Mouse (Mus musculus): Measurements from ENCODE around the gene Exoc3l. TPM values are rescaled to one million over a fixed set of nuclear protein-coding genes. Genes with fewer than 3 reads are reported as not detected.

Exoc3l gene
- polyA plus RNA-seq, 1 experiment from 2014 or later: 11.7 TPM

DNA sequence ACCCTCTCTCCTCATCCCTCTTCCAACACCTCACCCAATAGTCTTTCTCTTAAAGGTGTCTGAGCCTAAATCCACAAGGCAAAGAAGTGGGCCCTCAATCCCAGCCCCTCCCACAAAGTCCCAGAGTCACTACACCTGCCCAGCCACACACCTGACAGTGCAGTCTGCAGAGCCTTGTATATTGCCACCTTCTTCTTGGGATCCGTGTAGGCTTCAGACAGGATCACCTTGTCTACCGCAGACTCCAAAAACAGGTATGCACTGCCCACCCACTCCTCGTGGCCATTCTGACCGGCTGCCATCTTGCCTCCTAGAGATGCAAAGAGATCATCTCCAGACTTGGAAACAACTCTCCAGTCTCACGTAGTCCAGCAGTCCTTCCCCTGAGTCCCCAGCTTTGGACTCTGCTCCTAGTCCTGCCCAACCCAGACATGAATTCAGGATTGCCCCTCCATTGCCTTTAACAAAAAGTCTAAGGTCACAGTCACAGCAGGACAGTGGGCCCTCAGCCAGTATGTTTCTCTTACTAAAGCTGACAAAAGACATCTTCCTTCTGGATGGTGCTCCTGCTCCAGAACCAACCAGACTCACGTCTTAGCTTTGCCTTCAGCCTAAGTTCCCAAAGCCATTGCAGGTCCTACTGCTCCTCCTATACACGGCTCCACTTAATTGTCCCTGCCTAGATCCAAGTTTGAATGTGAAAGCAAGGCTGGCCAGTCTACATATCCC lies 35.4 kb downstream of the Exoc3l start:
- Histone ChIP-seq H3K36me3 (no peaks in the 10 kb centered on the region), H3K27me3 (peaks cover 95% of the 10 kb centered on the region), H3K4me3 (replicated peaks) (no peak overlapping the region), H3K9ac (replicated peaks) (no peak overlapping the region), H3K9me3 (no peaks in the 10 kb centered on the region), H3K27ac (no peak overlapping the region), H3K4me2 (replicated peaks) (no peak overlapping the region), H3K4me1 (replicated peaks) (peaks cover 26% of the 10 kb centered on the region)
- 69% methylated on average over 7 of the region's 7 CpGs for WGBS
- ATAC-seq: no peak

DNA sequence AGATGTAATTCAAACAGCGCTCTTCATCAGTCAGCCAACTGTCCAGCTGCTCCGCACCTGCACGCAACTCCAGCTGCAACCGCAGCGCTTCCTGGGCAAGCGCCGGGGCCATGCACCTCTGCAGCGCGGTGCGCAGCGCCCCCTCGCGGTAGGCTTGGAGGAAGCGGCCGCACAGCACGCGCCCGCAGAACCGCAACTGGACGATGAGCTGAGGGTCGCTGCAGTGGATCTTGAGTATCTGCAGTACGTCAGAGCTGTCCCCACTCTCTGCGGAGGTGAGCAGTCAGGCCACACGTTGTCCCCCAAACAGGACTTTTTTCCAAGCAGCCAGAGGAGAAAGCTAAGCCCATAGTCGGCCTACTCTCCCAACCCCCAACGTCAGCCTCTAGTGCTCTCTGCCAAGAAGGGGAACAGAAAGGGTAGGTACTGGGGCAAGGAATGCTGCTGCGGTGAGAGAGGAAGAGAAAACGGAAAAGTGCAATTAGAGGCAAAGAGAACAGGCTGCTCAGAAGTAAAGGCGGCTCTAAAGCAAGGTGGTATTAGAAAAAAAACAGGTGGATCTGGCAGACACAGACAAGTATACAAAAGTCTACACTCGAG lies 36.1 kb downstream of the Exoc3l start:
- H3K27me3 ChIP-seq: peaks cover 95% of the 10 kb centered on the region
- peaks cover 28% of the 10 kb centered on the region for H3K4me1 ChIP-seq (replicated peaks)
- no peak overlapping the region for H3K27ac ChIP-seq
- peak; percentile 68 for ATAC-seq
- peak overlapping the region; percentile 66 for H3K4me2 ChIP-seq (replicated peaks)
- H3K4me3 ChIP-seq (replicated peaks): peak overlapping the region; percentile 39
- peak overlapping the region; percentile 49 for H3K9ac ChIP-seq (replicated peaks)
- no peaks in the 10 kb centered on the region for H3K36me3 ChIP-seq
- WGBS: 3% methylated on average over 30 of the region's 30 CpGs
- no peaks in the 10 kb centered on the region for H3K9me3 ChIP-seq

DNA sequence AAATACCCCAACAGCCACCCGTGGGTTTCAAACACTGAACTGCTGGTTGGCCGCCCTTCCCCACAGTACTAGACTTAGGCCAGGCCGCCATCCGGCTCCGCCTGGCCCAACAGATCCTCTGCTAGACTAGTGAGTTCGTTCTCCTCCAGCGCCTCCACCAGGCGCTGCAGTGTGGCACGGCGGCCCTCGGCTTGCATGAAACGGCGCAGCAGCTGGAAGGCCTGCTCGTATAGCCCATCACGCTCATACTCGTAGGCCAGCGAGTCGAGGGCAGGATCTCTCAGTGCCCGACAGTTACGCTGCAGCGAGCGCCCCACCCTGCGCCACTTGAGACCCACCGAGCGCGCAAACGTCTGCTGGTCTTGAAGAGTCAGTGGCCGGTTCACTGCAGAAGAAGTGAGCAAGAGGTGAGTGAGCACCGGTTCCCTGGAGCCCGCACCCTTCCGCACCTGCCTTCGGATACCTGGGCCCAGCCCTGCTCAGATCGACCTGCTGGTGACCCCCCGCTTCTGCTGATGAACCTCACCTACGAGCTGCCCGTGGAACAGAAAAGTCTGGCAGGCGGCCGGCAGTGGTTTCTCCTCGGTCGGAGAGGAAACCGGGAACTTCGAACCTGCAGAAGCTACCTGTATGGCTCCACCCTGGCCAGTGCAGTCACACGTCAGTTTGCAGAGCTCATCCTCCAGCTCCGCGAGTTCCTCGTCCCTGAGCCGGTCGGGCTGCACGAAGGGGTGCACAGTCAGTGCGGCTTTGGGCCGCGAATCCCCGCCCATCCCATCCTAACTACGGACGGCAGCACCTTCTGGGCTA lies 36.8 kb downstream of the Exoc3l start:
- Histone ChIP-seq H3K36me3 (no peaks in the 10 kb centered on the region), H3K9ac (replicated peaks) (peak overlapping the region; percentile 49), H3K4me2 (replicated peaks) (peak overlapping the region; percentile 66), H3K9me3 (no peaks in the 10 kb centered on the region), H3K27ac (no peak overlapping the region), H3K27me3 (peaks cover 91% of the 10 kb centered on the region), H3K4me1 (replicated peaks) (peaks cover 28% of the 10 kb centered on the region), H3K4me3 (replicated peaks) (peak overlapping the region; percentile 39)
- WGBS: 2% methylated on average over 55 of the region's 55 CpGs
- peak; percentile 59 for ATAC-seq

DNA sequence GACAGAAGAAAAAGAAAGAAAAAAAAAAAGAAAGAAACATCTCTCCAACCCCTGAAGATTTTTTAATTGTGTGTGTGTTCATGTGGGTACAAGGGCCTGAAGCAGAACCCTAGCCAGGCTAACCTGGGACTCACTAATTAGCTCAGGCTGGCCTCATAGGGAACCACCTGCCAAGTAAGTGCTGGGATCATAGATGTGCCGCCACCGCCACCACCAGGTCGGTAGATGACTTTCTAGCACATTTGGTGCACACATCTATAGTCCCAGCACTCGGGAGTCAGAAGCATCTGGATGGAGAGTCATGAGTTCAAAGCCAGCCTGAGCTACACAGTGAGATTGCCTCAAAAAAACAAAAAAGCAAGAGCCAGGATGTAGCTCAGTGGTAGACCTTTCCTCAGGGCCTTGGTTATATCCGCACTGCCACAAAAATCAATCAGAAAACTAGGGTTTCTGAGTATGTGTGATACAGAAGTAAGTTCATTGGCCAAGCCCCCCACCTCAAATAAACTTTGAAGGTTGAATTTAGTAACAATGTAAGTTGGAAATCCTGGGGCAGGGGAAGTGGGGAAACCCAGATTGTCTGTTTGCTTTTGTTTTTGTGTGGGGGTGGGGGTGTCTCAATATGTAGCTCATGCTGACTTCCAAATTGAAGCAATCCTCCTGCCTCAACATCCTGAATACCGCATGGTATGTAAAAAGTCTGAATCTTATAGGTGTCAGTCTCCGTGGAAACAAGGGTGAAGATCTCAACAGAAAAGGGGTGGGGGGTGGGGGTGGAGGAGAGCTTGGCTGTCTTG lies 38.4 kb downstream of the Exoc3l start:
- peaks cover 32% of the 10 kb centered on the region for H3K4me1 ChIP-seq (replicated peaks)
- ATAC-seq: no peak
- peaks cover 78% of the 10 kb centered on the region for H3K27me3 ChIP-seq
- no peaks in the 10 kb centered on the region for H3K36me3 ChIP-seq
- H3K9ac ChIP-seq (replicated peaks): no peak overlapping the region
- no peak overlapping the region for H3K4me2 ChIP-seq (replicated peaks)
- 64% methylated on average over 7 of the region's 7 CpGs for WGBS
- no peak overlapping the region for H3K27ac ChIP-seq
- no peak overlapping the region for H3K4me3 ChIP-seq (replicated peaks)
- H3K9me3 ChIP-seq: no peaks in the 10 kb centered on the region

DNA sequence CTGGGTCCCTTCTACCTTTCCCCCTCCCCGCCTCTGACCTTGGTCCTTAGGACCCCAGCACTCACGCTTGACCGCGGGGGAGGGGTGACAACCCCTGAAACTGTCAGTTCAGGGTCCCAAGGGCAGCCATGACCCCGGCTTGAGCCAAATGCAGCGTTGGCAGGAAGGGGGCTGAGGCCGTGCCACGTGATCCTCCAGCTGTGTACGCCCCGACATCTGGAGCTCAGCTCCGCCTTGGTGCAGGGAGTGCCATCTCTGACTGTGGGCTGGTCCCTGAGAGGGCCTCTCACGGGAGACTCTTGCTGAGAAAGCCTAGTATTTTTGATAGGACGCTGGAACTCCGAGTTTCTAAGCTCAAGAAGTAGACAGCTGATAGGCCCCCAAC lies 40.9 kb downstream of the Exoc3l start, which contains the start of gene B3gnt9:
Gene B3gnt9, minus strand, starts transcription at position 188 of the 385 bp plus-strand sequence.
- Histone ChIP-seq H3K36me3 (peaks cover 24% of the 10 kb centered on the region), H3K27me3 (peaks cover 54% of the 10 kb centered on the region), H3K27ac (no peak within 1 kb of the TSS), H3K4me2 (replicated peaks) (peak within 1 kb of the TSS; percentile 95), H3K4me1 (replicated peaks) (peaks cover 32% of the 10 kb centered on the region), H3K9ac (replicated peaks) (peak within 1 kb of the TSS; percentile 74), H3K9me3 (no peaks in the 10 kb centered on the region), H3K4me3 (replicated peaks) (peak within 1 kb of the TSS; percentile 56)
- ATAC-seq: no peak; the same call in 1 of the 2 replicates
- WGBS: under 1% methylated on average over 14 of the region's 14 CpGs

DNA sequence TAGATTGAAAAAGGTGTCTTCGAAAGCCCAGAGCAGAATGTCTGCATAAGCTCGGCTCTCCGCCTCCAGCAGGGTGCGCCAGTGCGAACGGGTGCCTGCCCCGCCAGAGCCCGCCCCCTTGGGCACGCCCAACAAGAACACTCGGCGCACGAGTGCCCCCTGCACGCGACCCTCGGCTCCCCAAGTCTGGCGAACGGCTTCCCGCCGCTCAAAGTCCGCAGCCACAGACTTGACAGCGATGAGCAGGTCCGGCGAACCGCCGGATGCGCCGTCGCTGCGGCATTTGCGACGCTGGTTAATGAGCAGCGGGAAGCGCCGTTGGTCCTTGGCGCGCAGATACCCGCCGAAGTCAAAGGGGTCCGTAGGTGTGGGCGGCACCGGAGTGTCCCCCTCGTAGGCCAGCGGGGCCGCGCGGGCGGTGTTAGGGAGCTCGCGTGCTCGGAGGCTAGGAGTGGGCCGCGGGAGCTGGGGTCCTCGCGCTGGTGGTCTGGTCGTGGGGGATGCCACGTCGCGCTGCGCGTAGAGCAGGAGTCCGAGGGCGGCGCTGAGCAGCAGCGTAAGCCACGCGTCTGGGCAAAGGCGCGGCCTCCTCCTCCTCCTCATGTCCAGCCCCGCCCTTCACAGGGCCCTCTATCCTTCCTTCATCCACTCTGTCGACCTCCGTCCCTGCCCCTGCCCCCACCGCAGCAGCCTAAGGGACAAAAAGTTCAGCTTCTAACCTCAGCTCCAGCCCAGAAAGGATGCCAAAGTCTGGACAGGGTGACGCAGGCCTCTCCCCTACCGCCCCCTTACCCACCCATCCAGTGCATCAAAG lies 41.5 kb downstream of the Exoc3l start:
- H3K4me1 ChIP-seq (replicated peaks): peaks cover 29% of the 10 kb centered on the region
- peaks cover 30% of the 10 kb centered on the region for H3K36me3 ChIP-seq
- peak overlapping the region; percentile 95 for H3K4me2 ChIP-seq (replicated peaks)
- peak overlapping the region; percentile 56 for H3K4me3 ChIP-seq (replicated peaks)
- peaks cover 48% of the 10 kb centered on the region for H3K27me3 ChIP-seq
- under 1% methylated on average over 74 of the region's 74 CpGs for WGBS
- peak; percentile 78 for ATAC-seq
- H3K9me3 ChIP-seq: no peaks in the 10 kb centered on the region
- peak overlapping the region; percentile 74 for H3K9ac ChIP-seq (replicated peaks)
- H3K27ac ChIP-seq: no peak overlapping the region

DNA sequence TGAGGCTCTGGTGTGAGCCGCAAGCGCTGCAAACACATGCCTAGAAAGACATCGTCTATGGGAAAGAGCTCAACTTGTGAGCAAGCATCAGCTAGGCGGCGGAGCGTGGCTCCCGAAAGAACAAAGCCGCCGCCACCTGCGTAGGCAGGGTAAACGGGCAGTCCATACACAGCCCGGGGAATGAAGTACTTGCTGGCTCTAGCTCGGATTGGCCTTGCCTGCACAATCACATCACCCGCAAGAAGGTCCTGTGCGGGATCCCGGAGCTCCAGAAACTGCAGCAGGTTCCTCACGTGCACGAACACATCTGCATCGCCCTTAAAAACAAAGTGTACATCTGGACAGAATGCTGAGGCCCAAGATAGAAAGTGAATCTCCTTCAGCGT lies 42.1 kb downstream of the Exoc3l start:
- peak overlapping the region; percentile 95 for H3K4me2 ChIP-seq (replicated peaks)
- no peak overlapping the region; the same call in none of the 2 replicates for H3K9ac ChIP-seq (replicated peaks)
- peaks cover 42% of the 10 kb centered on the region for H3K27me3 ChIP-seq
- no peak overlapping the region for H3K27ac ChIP-seq
- no peaks in the 10 kb centered on the region for H3K9me3 ChIP-seq
- peak; percentile 60 for ATAC-seq
- H3K4me3 ChIP-seq (replicated peaks): peak overlapping the region; percentile 56
- H3K4me1 ChIP-seq (replicated peaks): peaks cover 23% of the 10 kb centered on the region
- 27% methylated on average over 20 of the region's 20 CpGs for WGBS
- H3K36me3 ChIP-seq: peaks cover 36% of the 10 kb centered on the region

DNA sequence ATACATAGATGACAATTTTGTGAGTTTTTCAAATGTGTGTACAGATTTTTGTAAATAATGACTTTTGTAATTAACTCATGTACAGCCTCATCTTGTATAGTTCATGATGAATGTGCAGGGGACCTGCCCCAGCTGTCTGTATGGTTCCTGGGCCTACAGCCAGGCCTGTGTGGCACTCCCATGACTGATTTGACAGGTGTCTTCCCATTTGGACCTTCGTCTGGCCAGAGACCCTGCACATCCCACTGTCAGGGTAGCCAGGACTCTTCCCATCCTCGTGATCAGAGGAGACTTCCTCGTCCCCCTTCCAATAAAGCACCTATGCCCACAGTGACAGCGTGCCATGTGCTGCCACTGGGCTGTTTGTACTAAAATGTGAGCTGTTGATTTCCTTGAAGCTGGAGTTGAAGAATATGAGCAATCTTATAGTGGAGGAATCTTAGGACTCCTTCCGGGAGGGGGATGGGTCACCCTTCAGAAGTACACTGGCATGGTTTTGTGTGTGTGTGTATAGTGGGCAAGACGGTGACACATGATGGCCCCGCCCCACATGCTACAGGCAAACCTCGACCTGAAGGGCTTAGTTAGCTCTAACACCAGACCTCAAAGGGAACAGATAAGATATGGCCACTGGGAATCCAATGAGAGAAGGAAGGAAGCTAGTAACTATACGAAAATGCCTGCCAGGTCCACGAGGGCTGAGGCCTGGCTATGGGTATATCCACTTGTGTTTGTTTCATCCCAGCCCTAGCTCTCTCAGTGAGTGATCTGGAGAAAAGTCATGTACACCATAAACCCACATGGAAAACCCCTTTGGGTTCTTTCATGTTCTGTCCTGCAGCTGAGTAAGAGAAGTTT lies 43.0 kb downstream of the Exoc3l start:
- ATAC-seq: no peak
- H3K4me2 ChIP-seq (replicated peaks): no peak overlapping the region
- H3K4me3 ChIP-seq (replicated peaks): no peak overlapping the region
- H3K9me3 ChIP-seq: no peaks in the 10 kb centered on the region
- peaks cover 45% of the 10 kb centered on the region for H3K36me3 ChIP-seq
- H3K4me1 ChIP-seq (replicated peaks): peaks cover 20% of the 10 kb centered on the region
- H3K27ac ChIP-seq: no peak overlapping the region
- H3K9ac ChIP-seq (replicated peaks): no peak overlapping the region
- 91% methylated on average over 10 of the region's 10 CpGs for WGBS
- peaks cover 34% of the 10 kb centered on the region for H3K27me3 ChIP-seq

DNA sequence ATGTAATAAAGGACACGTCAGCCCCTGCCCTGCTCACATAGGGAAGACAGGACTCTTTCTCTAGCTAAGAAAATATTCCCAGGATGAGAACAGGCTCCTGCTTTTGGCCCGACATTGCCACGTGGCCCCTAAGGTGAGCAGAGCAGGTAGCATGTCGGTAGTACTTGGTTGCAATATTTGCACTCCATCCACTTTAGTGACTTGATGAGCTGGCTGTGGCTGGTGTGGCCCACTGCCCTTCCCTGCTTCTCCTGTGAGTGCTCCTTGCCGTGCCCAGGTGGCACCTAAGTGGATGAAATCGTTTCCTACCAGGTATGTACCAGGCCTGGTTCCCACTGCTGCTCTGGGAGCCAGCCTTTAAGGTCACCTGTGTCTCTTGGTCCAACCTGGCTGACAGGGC lies 43.9 kb downstream of the Exoc3l start:
- Histone ChIP-seq H3K27me3 (peaks cover 26% of the 10 kb centered on the region), H3K4me1 (replicated peaks) (peaks cover 20% of the 10 kb centered on the region), H3K4me3 (replicated peaks) (no peak overlapping the region), H3K27ac (no peak overlapping the region), H3K9me3 (no peaks in the 10 kb centered on the region), H3K9ac (replicated peaks) (no peak overlapping the region), H3K36me3 (peaks cover 52% of the 10 kb centered on the region), H3K4me2 (replicated peaks) (no peak overlapping the region)
- WGBS: 91% methylated on average over 6 of the region's 6 CpGs
- no peak for ATAC-seq

DNA sequence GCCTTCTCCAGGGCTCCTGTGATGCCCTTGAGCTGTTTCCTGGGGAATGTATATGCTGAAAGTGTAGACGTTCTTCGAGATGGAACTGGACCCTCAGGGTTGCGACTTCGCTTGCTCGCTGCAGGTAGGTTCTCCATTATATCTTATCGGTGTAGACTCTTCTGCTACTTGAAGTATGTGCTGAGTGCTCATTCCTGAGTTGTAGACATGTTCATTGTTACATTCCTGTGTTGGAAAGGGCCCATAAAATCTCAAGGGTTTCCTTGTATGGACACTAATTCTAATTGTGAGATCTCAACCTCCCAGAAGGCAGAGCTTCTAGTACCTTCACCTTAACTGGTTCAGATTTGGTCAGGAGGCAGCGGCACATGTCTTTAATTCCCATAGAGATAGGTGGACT lies 54.9 kb downstream of the Exoc3l start:
- H3K9me3 ChIP-seq: no peaks in the 10 kb centered on the region
- H3K27me3 ChIP-seq: no peaks in the 10 kb centered on the region
- WGBS: 97% methylated on average over 7 of the region's 7 CpGs
- H3K4me2 ChIP-seq (replicated peaks): no peak overlapping the region
- H3K4me1 ChIP-seq (replicated peaks): no peaks in the 10 kb centered on the region
- no peak for ATAC-seq
- no peak overlapping the region for H3K4me3 ChIP-seq (replicated peaks)
- H3K9ac ChIP-seq (replicated peaks): no peak overlapping the region
- peaks cover 53% of the 10 kb centered on the region for H3K36me3 ChIP-seq
- no peak overlapping the region for H3K27ac ChIP-seq
